Mouse (Mus musculus) urinary bladder, postnatal 36 days (tissue): ENCODE measurements around the gene Csf2.
"Not testable (repeated sequence)": the region's sequence is repeated elsewhere in the genome, so short reads cannot be mapped to it uniquely, and the experiment has no call there.

ENCODE experiments used
- DNase-seq, 2 experiments: peaks; one replicate each; pipeline ENCODE4 v3.0.0; 2022; ENCODE audit warnings: low spot score in 2 of 2, mixed read lengths in 1 of 2

Csf2 gene

GRCm38 (mm10) chr11:54248940-54249717 is at the start of gene Csf2:
Csf2 (minus strand) TSS chr11:54249667.
- DNase-seq = no peak

- no peak for DNase-seq
Measured at GRCm38 (mm10) chr11:54298777-54299176, 49.3 kb upstream of the Csf2 start.

- DNase-seq = not testable (repeated sequence)
Measured at GRCm38 (mm10) chr11:54297471-54297870, 48.0 kb upstream of the Csf2 start.

- no peak for DNase-seq
Measured at GRCm38 (mm10) chr11:54296734-54297133, 47.3 kb upstream of the Csf2 start.

- DNase-seq = no peak
Measured at GRCm38 (mm10) chr11:54295971-54296370, 46.5 kb upstream of the Csf2 start.

- DNase-seq = no peak
Measured at GRCm38 (mm10) chr11:54293980-54294807, 44.7 kb upstream of the Csf2 start.

GRCm38 (mm10) chr11:54292163-54292562 is 42.7 kb upstream of the Csf2 start:
- no peak for DNase-seq

- DNase-seq = no peak
Measured at GRCm38 (mm10) chr11:54287821-54288453, 38.5 kb upstream of the Csf2 start.

- no peak for DNase-seq
Measured at GRCm38 (mm10) chr11:54271437-54271949, 22.0 kb upstream of the Csf2 start.

GRCm38 (mm10) chr11:54269191-54269896 is 19.9 kb upstream of the Csf2 start:
- no peak for DNase-seq

- DNase-seq = no peak
Measured at GRCm38 (mm10) chr11:54267177-54267576, 17.7 kb upstream of the Csf2 start, which contains the start of gene Il3. Il3 (minus strand) TSS chr11:54267277.

- peak in 1 of 2 experiments; percentile 13 for DNase-seq
Measured at GRCm38 (mm10) chr11:54264542-54264941, 15.1 kb upstream of the Csf2 start.

GRCm38 (mm10) chr11:54263405-54264031 is 14.1 kb upstream of the Csf2 start:
- DNase-seq = no peak

GRCm38 (mm10) chr11:54256624-54257376 is 7.3 kb upstream of the Csf2 start:
- DNase-seq = peak; percentile 58 to 77

GRCm38 (mm10) chr11:54254114-54254513 is 4.6 kb upstream of the Csf2 start:
- no peak for DNase-seq

GRCm38 (mm10) chr11:54250575-54250974 is 1.1 kb upstream of the Csf2 start:
- no peak for DNase-seq

- no peak for DNase-seq
Measured at GRCm38 (mm10) chr11:54249748-54250147, 281 bp upstream of the Csf2 start.

GRCm38 (mm10) chr11:54247251-54247950 is 2.1 kb downstream of the Csf2 start:
- DNase-seq = no peak

- DNase-seq = no peak
Measured at GRCm38 (mm10) chr11:54244465-54244864, 5.0 kb downstream of the Csf2 start.

- DNase-seq = no peak
Measured at GRCm38 (mm10) chr11:54242494-54242893, 7.0 kb downstream of the Csf2 start.
